Mouse (Mus musculus) lung, embryonic 14.5 days (tissue): ENCODE measurements at regions not wholly inside any gene's neighbourhood (a gene's known extent, or its start where the extent isn't known, plus 50 kb on each side); places are given as distances from the start of the nearest gene placed in this dataset.
A peak's percentile ranks its signal among the peaks of the same experiment; 100 is the strongest.

ENCODE experiments used
- ATAC-seq: fragments of 200-750 bp; cut with Nextera tagmentation; 2 replicates; pipeline ENCODE4 v1.8.0; 2017; ENCODE audit warnings: mild to moderate bottlenecking, moderate TSS enrichment, moderate library complexity; ENCODE audit not compliant: insufficient read depth
- DNase-seq: peaks from one replicate; pipeline ENCODE4 v3.0.0-alpha.2; 2015
- H3K27ac ChIP-seq: fragments of 300-500 bp; sonication (generic); 2 replicates; pipeline ENCODE4 v1.5.1; 2014; ENCODE audit warnings: low read depth, mild to moderate bottlenecking, moderate library complexity
- H3K27me3 ChIP-seq: fragments of 300-500 bp; sonication (generic); 2 replicates; pipeline ENCODE4 v1.6.1; 2014; ENCODE audit warnings: low read length, control low read depth; ENCODE audit not compliant: insufficient read depth
- H3K36me3 ChIP-seq: fragments of 300-500 bp; sonication (generic); 2 replicates; pipeline ENCODE4 v1.6.1; 2014; ENCODE audit warnings: control low read depth; ENCODE audit not compliant: insufficient read depth
- H3K4me1 ChIP-seq: fragments of 300-500 bp; sonication (generic); 2 replicates; pipeline ENCODE4 v1.6.1; 2014; ENCODE audit warnings: antibody characterized with exemption, control low read depth; ENCODE audit not compliant: insufficient read depth
- H3K4me2 ChIP-seq: fragments of 300-500 bp; sonication (generic); 2 replicates; pipeline ENCODE4 v1.6.1; 2014; ENCODE audit warnings: mild to moderate bottlenecking
- H3K4me3 ChIP-seq: fragments of 300-500 bp; sonication (generic); 2 replicates; pipeline ENCODE4 v1.5.1; 2014; ENCODE audit warnings: low read depth, low read length
- H3K9ac ChIP-seq: fragments of 300-500 bp; sonication (generic); 2 replicates; pipeline ENCODE4 v1.6.1; 2014
- H3K9me3 ChIP-seq: fragments of 300-500 bp; sonication (generic); 2 replicates; pipeline ENCODE4 v1.6.1; 2016; ENCODE audit warnings: low read depth, low read length, control low read depth
- CTCF ChIP-seq: IDR thresholded peaks from 2 replicates; pipeline ENCODE4 v1.5.1; 2016; ENCODE audit warnings: antibody characterized with exemption, low read depth
- WGBS: fragments of 180-500 bp; shearing (Covaris S2); extraction: QIAGEN DNeasy Blood & Tissue Kit; methylation state at CpG from one replicate; pipeline ENCODE4 v1.1.7; 2014; 5-methylcytosine and 5-hydroxymethylcytosine counted together

GRCm38 (mm10) chr5:73821956-73822545, 170.9 kb downstream of the Spata18 start:
- no peak for TF ChIP-seq CTCF
- no peak for ATAC-seq
- no peak overlapping the region for H3K27ac ChIP-seq
- DNase-seq: no peak
- 55% methylated on average over 19 of the region's 19 CpGs for WGBS
- H3K4me1 ChIP-seq: no peaks in the 10 kb centered on the region
- H3K27me3 ChIP-seq: no peaks in the 10 kb centered on the region
- H3K4me3 ChIP-seq: no peak overlapping the region
- H3K9ac ChIP-seq: no peak overlapping the region
- no peaks in the 10 kb centered on the region for H3K36me3 ChIP-seq
- H3K4me2 ChIP-seq: no peak overlapping the region
- H3K9me3 ChIP-seq: no peaks in the 10 kb centered on the region

- H3K4me2 ChIP-seq: no peak overlapping the region
- WGBS: 90% methylated on average over 5 of the region's 5 CpGs
- H3K4me1 ChIP-seq: no peaks in the 10 kb centered on the region
- DNase-seq (no peak), ATAC-seq (no peak)
- no peak for TF ChIP-seq CTCF
- H3K27me3 ChIP-seq: no peaks in the 10 kb centered on the region
- H3K9me3 ChIP-seq: no peaks in the 10 kb centered on the region
- H3K27ac ChIP-seq: no peak overlapping the region
- no peak overlapping the region for H3K4me3 ChIP-seq
- H3K36me3 ChIP-seq: no peaks in the 10 kb centered on the region
- H3K9ac ChIP-seq: no peak overlapping the region
Observed at GRCm38 (mm10) chr5:73823421-73823820, 172.2 kb downstream of the Spata18 start.

DNA sequence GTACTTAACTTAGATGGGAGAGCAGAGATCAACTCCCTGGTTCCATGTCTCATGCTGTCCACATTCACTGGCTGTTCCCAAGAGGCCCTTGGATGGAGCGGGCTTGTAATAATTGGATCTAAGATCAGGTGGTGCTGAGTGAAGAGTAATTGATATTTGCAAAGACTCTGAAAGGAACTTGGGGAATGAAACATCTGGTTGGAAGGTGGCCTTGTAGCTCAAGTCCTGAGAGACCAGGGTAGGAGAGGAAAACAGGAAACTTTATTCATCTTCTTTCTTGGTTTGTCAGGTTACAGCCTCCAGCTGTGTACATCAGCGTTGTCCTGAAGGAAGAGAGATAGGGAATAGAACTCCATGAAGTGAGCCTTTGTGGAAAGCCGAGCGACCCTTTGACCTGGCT, 175.8 kb downstream of the Spata18 start:
- no peaks in the 10 kb centered on the region for H3K27me3 ChIP-seq

DNA sequence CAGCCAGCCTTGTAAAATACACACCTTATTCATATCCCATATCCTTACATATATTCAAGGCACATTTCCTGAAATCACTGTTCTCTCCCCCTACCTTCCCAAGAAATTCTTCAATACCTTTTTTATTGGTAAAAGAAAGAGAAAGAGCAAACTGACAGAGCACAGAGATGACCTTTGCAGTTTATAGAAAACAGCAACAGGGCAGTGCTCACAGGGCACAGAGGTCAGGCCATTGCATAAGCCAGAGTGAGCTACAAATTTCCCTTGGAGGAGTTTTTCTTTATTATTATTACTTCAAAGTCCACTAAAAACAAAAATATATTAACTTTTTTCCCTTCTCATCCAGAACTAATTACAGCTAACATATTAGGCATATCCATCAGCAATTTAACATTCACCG, 182.5 kb downstream of the Spata18 start:
- Histone ChIP-seq H3K4me2 (no peak overlapping the region), H3K9ac (no peak overlapping the region), H3K27ac (no peak overlapping the region), H3K4me1 (no peaks in the 10 kb centered on the region), H3K36me3 (no peaks in the 10 kb centered on the region), H3K9me3 (no peaks in the 10 kb centered on the region), H3K27me3 (no peaks in the 10 kb centered on the region), H3K4me3 (no peak overlapping the region)
- 65% methylated on average over 1 of the region's 1 CpGs for WGBS
- TF ChIP-seq CTCF: no peak
- ATAC-seq (no peak), DNase-seq (no peak)

More for the DNA sequence above, 175.8 kb downstream of the Spata18 start:
- WGBS: 75% methylated on average over 4 of the region's 4 CpGs
- Histone ChIP-seq H3K27ac (no peak overlapping the region), H3K4me2 (no peak overlapping the region), H3K9ac (no peak overlapping the region), H3K9me3 (no peaks in the 10 kb centered on the region), H3K36me3 (no peaks in the 10 kb centered on the region), H3K4me3 (no peak overlapping the region), H3K4me1 (no peaks in the 10 kb centered on the region)
- DNase-seq (no peak), ATAC-seq (no peak)
- TF ChIP-seq CTCF: no peak

- no peaks in the 10 kb centered on the region for H3K27me3 ChIP-seq
- no peak overlapping the region for H3K4me2 ChIP-seq
- H3K36me3 ChIP-seq: no peaks in the 10 kb centered on the region
- DNase-seq (no peak), ATAC-seq (no peak)
- peaks cover 8% of the 10 kb centered on the region; the same call in 1 of the 2 replicates for H3K4me1 ChIP-seq
- H3K4me3 ChIP-seq: no peak overlapping the region
- 88% methylated on average over 3 of the region's 3 CpGs for WGBS
- no peak overlapping the region for H3K27ac ChIP-seq
- no peak for TF ChIP-seq CTCF
- H3K9ac ChIP-seq: no peak overlapping the region
- H3K9me3 ChIP-seq: no peaks in the 10 kb centered on the region
Observed at GRCm38 (mm10) chr5:73843776-73844175, 192.6 kb downstream of the Spata18 start.

GRCm38 (mm10) chr5:73846096-73846782, 195.1 kb downstream of the Spata18 start:
- 41% methylated on average over 12 of the region's 12 CpGs for WGBS
- no peaks in the 10 kb centered on the region for H3K9me3 ChIP-seq
- peak; percentile 88 for ATAC-seq
- no peak overlapping the region for H3K9ac ChIP-seq
- H3K4me3 ChIP-seq: no peak overlapping the region
- H3K36me3 ChIP-seq: no peaks in the 10 kb centered on the region
- DNase-seq: peak; percentile 82
- H3K27me3 ChIP-seq: no peaks in the 10 kb centered on the region
- no peak overlapping the region for H3K4me2 ChIP-seq
- H3K27ac ChIP-seq: peak overlapping the region; percentile 48; the same call in 1 of the 2 replicates
- H3K4me1 ChIP-seq: peaks cover 8% of the 10 kb centered on the region; the same call in 1 of the 2 replicates
- no peak for TF ChIP-seq CTCF

DNA sequence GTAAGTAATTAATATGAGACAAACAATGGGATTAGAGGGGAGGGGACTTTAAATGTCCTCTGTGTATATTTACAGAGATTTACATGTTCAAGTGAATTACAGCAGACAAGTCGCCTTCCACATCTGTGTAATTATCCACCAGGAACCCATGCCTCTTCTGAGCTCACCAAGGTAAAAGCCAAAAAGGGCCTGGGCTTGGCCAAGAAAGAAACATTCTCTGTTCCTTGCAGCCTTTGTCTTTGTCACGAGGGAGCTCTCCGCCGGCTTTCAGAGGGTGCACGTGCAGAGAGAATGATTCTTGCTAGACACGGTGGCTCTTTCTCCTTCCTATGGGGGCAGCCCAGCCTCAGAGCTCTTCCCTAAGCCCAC, 195.6 kb downstream of the Spata18 start:
- Histone ChIP-seq H3K4me2 (no peak overlapping the region), H3K9ac (no peak overlapping the region), H3K9me3 (no peaks in the 10 kb centered on the region), H3K4me1 (peaks cover 8% of the 10 kb centered on the region; the same call in 1 of the 2 replicates), H3K27ac (peak overlapping the region; percentile 48), H3K4me3 (no peak overlapping the region), H3K36me3 (no peaks in the 10 kb centered on the region), H3K27me3 (no peaks in the 10 kb centered on the region)
- WGBS: 39% methylated on average over 6 of the region's 6 CpGs
- DNase-seq (no peak), ATAC-seq (0 out of 2 replicates have a peak, but pooled peaks have one; percentile 11)
- TF ChIP-seq CTCF: no peak
